Mouse (Mus musculus) kidney, adult 2 months (tissue): ENCODE results near the gene Banp.

Experiments
- CTCF ChIP-seq: fragments of 200-500 bp; conservative IDR thresholded peaks from 2 replicates; pipeline ENCODE4 v1.5.1; 2011; ENCODE audit warnings: low read depth, mild to moderate bottlenecking, control low read depth, low read length, moderate library complexity, mixed read lengths; ENCODE audit not compliant: insufficient read depth, insufficient read length
- POLR2A ChIP-seq: fragments of 200-500 bp; IDR thresholded peaks from one replicate; pipeline ENCODE4 v1.6.1; 2011; ENCODE audit warnings: low read depth, low read length, control low read depth

GRCm38 (mm10) chr8:122022705-122023104, 73.2 kb downstream of the Banp start:
- TF ChIP-seq CTCF (no peak), POLR2A (no peak)
